ENCODE assay signal across 9 mouse cellular contexts in genomic region chr17:53568734-53569386, GRCm38 (mm10). TPM values are rescaled to one million over a fixed set of nuclear protein-coding genes. Genes with fewer than 3 reads are reported as not detected.
DNase-seq lines count a peak whose midpoint lies in the region; ATAC-seq and TF ChIP-seq lines count a peak whose summit lies in the region.
"Had no signal": no experiment of that assay in that cellular context is flagged by ENCODE, and none has a peak within 500 bp of the region (broad histone marks: within the 10 kb centered on the region; RNA-seq: fewer than 3 reads in every experiment).

No protein-coding gene starts in this region.

- no peaks in the 10 kb centered on the region for H3K36me3 ChIP-seq in spleen, adult 2 months (ENCODE audit: control insufficient read depth, insufficient read depth, low read length)
- H3K36me3 ChIP-seq in limb, embryonic 15.5 days = no peaks in the 10 kb centered on the region
- H3K36me3 ChIP-seq in stomach, postnatal 0 days (ENCODE audit: control insufficient read depth, insufficient read depth, low read length) = no peaks in the 10 kb centered on the region

- no peak for TF ChIP-seq CTCF in cerebellum, adult 2 months (IDR thresholded peaks at IDR 0.05; ENCODE audit: borderline replicate concordance, insufficient read depth, low read depth, low read length)
- TF ChIP-seq CTCF in spleen, adult 2 months (IDR thresholded peaks at IDR 0.05; ENCODE audit: extremely low read depth, insufficient read depth, insufficient read length, insufficient replicate concordance) = no peak
- 0 out of 2 replicates have a peak, but pooled peaks have one; percentile 7 for TF ChIP-seq CTCF in stomach, postnatal 0 days (IDR thresholded peaks at IDR 0.05; ENCODE audit: low read depth)

- no peak for ATAC-seq in limb, embryonic 15.5 days (ENCODE audit: insufficient number of reproducible peaks, low FRiP score, low TSS enrichment, low read depth)
- no peak for ATAC-seq in stomach, postnatal 0 days (ENCODE audit: low FRiP score, low TSS enrichment)

- no peaks in the 10 kb centered on the region for H3K9me3 ChIP-seq in limb, embryonic 15.5 days
- no peaks in the 10 kb centered on the region for H3K9me3 ChIP-seq in stomach, postnatal 0 days (ENCODE audit: control insufficient read depth, low read length)

- no peak for DNase-seq in cerebellum, adult 2 months
- no peak for DNase-seq in cerebellum, postnatal 25 days
- no peak for DNase-seq in spleen, adult 2 months (ENCODE audit: low read depth in 1 of 2, low spot score in 2 of 2)
- no peak for DNase-seq in spleen, adult 18-20 months
- no peak for DNase-seq in stomach, postnatal 0 days (ENCODE audit: low spot score)
- DNase-seq in gastrocnemius, postnatal 14 days = no peak
- DNase-seq in adrenal gland, adult 8-10 months = no peak

- peaks cover 9% of the 10 kb centered on the region; the same call in 1 of the 2 replicates for H3K4me1 ChIP-seq in cerebellum, adult 2 months (ENCODE audit: control insufficient read depth, insufficient read depth, low read length)
- peaks cover 9% of the 10 kb centered on the region for H3K4me1 ChIP-seq in spleen, adult 2 months (ENCODE audit: control insufficient read depth, insufficient read depth, insufficient read length)
- peaks cover 22% of the 10 kb centered on the region for H3K4me1 ChIP-seq in limb, embryonic 15.5 days
- H3K4me1 ChIP-seq in stomach, postnatal 0 days (replicated peaks; ENCODE audit: control insufficient read depth, insufficient read depth) = no peaks in the 10 kb centered on the region

- H3K4me2 ChIP-seq in limb, embryonic 15.5 days = peak overlapping the region; percentile 93
- H3K4me2 ChIP-seq in stomach, postnatal 0 days (replicated peaks; ENCODE audit: low read depth) = peak overlapping the region; percentile 96

- 17% methylated on average over 8 of the region's 8 CpGs for WGBS in cerebellum, adult 2 months
- 37% methylated on average over 8 of the region's 8 CpGs for WGBS in spleen, adult 2 months
- WGBS in limb, embryonic 15.5 days = 35% methylated on average over 8 of the region's 8 CpGs
- WGBS in stomach, postnatal 0 days = 45% methylated on average over 8 of the region's 8 CpGs

- no peaks in the 10 kb centered on the region for H3K27me3 ChIP-seq in cerebellum, adult 2 months (ENCODE audit: control insufficient read depth, insufficient read depth, low read length)
- no peaks in the 10 kb centered on the region for H3K27me3 ChIP-seq in spleen, adult 2 months (ENCODE audit: control insufficient read depth, insufficient read depth, low read length)
- H3K27me3 ChIP-seq in limb, embryonic 15.5 days = no peaks in the 10 kb centered on the region
- no peaks in the 10 kb centered on the region for H3K27me3 ChIP-seq in stomach, postnatal 0 days (ENCODE audit: control insufficient read depth, insufficient read depth, low read length)

- TF ChIP-seq EP300 in stomach, postnatal 0 days (optimal IDR thresholded peaks at IDR 0.05) = no peak

- intact Hi-C loops in gastrocnemius, postnatal 14 days (cut with DNase I; ENCODE audit: low total_unique reads) = no loop called here

- peak overlapping the region; percentile 76 for H3K4me3 ChIP-seq in cerebellum, adult 2 months (replicated peaks; ENCODE audit: insufficient read depth, low read depth, low read length)
- H3K4me3 ChIP-seq in spleen, adult 2 months (ENCODE audit: extremely low read depth, insufficient read depth, insufficient read length) = peak overlapping the region; percentile 97
- peak overlapping the region; percentile 83 for H3K4me3 ChIP-seq in limb, embryonic 15.5 days
- peak overlapping the region; percentile 87 for H3K4me3 ChIP-seq in stomach, postnatal 0 days (ENCODE audit: low read depth, low read length)

- TF ChIP-seq POLR2A in cerebellum, adult 2 months (IDR thresholded peaks at IDR 0.05; ENCODE audit: borderline replicate concordance, insufficient read depth, low read length) = no peak
- TF ChIP-seq POLR2A in spleen, adult 2 months (IDR thresholded peaks at IDR 0.05; ENCODE audit: low read depth, low read length) = no peak

- H3K9ac ChIP-seq in limb, embryonic 15.5 days = no peak overlapping the region
- H3K9ac ChIP-seq in stomach, postnatal 0 days (ENCODE audit: low read length) = no peak overlapping the region; the same call in 1 of the 2 replicates

- peak overlapping the region; percentile 67 for H3K27ac ChIP-seq in cerebellum, adult 2 months (ENCODE audit: insufficient read depth, low read length)
- peak overlapping the region; percentile 64 for H3K27ac ChIP-seq in spleen, adult 2 months (ENCODE audit: insufficient read depth, low read length)
- peak overlapping the region; percentile 94 for H3K27ac ChIP-seq in limb, embryonic 15.5 days
- no peak overlapping the region; the same call in 1 of the 2 replicates for H3K27ac ChIP-seq in stomach, postnatal 0 days (replicated peaks)

RNA-seq across cellular contexts. Expression of gene Kat2b, which starts 2.2 kb away (rescaled TPM):
- 40.5 and 43.4 TPM in 2 replicates for polyA plus RNA-seq in cerebellum, adult 2 months (2012; rRNA removed)
- polyA plus RNA-seq in spleen, adult 2 months (2012; rRNA removed) = 5.0 and 5.2 TPM in 2 replicates
- 6.5 and 6.6 TPM in 2 replicates for polyA plus RNA-seq in limb, embryonic 15.5 days (2015; fragmentation: Nextera tagmentation; extraction: Ambion mirVana)
- polyA plus RNA-seq in stomach, postnatal 0 days (2015; fragmentation: Nextera tagmentation; extraction: Ambion mirVana) = 3.8 and 4.9 TPM in 2 replicates
- total RNA-seq in gastrocnemius, postnatal 14 days (2021) = 10 to 100 TPM; 31.5 to 40.9 TPM
- total RNA-seq in adrenal gland, adult 8-10 months (2022) = 100 to 1,000 TPM in 1 of 4 experiments, 10 to 100 TPM in 3; 77.7 to 105 (median 82.5) TPM

RNA-seq across cellular contexts. Expression of gene Pp2d1, which starts 29.6 kb away (rescaled TPM):
- polyA plus RNA-seq in cerebellum, adult 2 months (2012; rRNA removed) = not detected in 2 replicates
- polyA plus RNA-seq in spleen, adult 2 months (2012; rRNA removed) = not detected in 2 replicates
- polyA plus RNA-seq in limb, embryonic 15.5 days (2015; fragmentation: Nextera tagmentation; extraction: Ambion mirVana) = 0.19 and 0.20 TPM in 2 replicates
- polyA plus RNA-seq in stomach, postnatal 0 days (2015; fragmentation: Nextera tagmentation; extraction: Ambion mirVana) = 0.12 and 0.22 TPM in 2 replicates
- total RNA-seq in gastrocnemius, postnatal 14 days (2021) = not detected
- total RNA-seq in adrenal gland, adult 8-10 months (2022) = not detected
- total RNA-seq: hematopoietic stem cell, adult 5-6 weeks had no signal
